Mouse (Mus musculus) spleen, adult 2 months (tissue): ENCODE data around the gene Tubg2. TPM values are rescaled to one million over a fixed set of nuclear protein-coding genes. Genes with fewer than 3 reads are reported as not detected.
"Not testable (repeated sequence)": the region's sequence is repeated elsewhere in the genome, so short reads cannot be mapped to it uniquely, and the experiment has no call there.

Experiments used
- DNase-seq, 2 experiments: peaks; one replicate each; pipeline versions ENCODE4 v3.0.0 to v3.0.0-alpha.2; 2012 to 2021; ENCODE audit warnings: low spot score in 2 of 2, low read depth in 1 of 2
- H3K27ac ChIP-seq: fragments of 200-500 bp; 2 replicates; pipeline ENCODE4 v1.5.1; 2012; ENCODE audit warnings: low read length, inconsistent platforms; ENCODE audit not compliant: insufficient read depth
- H3K27me3 ChIP-seq: fragments of 200-500 bp; 2 replicates; pipeline ENCODE4 v1.6.1; 2012; ENCODE audit warnings: mild to moderate bottlenecking, moderate library complexity, low read length, inconsistent platforms; ENCODE audit not compliant: control insufficient read depth, insufficient read depth
- H3K36me3 ChIP-seq: fragments of 200-500 bp; 2 replicates; pipeline ENCODE4 v1.6.1; 2012; ENCODE audit warnings: mild to moderate bottlenecking, low read length, inconsistent platforms; ENCODE audit not compliant: control insufficient read depth, insufficient read depth
- H3K4me1 ChIP-seq: fragments of 200-500 bp; 2 replicates; pipeline ENCODE4 v1.6.1; 2011; ENCODE audit warnings: inconsistent platforms; ENCODE audit not compliant: control insufficient read depth, insufficient read depth, insufficient read length
- H3K4me3 ChIP-seq: fragments of 200-500 bp; 2 replicates; pipeline ENCODE4 v1.5.1; 2011; ENCODE audit warnings: mild to moderate bottlenecking, inconsistent platforms; ENCODE audit not compliant: insufficient read depth, insufficient read length; ENCODE audit errors: extremely low read depth
- CTCF ChIP-seq: fragments of 200-500 bp; IDR thresholded peaks from 2 replicates; pipeline ENCODE4 v1.5.1; 2011; ENCODE audit warnings: mild to moderate bottlenecking, inconsistent platforms; ENCODE audit not compliant: insufficient read depth, insufficient read length, insufficient replicate concordance; ENCODE audit errors: extremely low read depth
- POLR2A ChIP-seq: fragments of 200-500 bp; IDR thresholded peaks from 2 replicates; pipeline ENCODE4 v1.6.1; 2011; ENCODE audit warnings: low read depth, low read length, inconsistent platforms
- WGBS: fragments of 180-500 bp; shearing (Covaris S2); methylation state at CpG from one replicate; pipeline ENCODE4 v1.1.7; 2018; 5-methylcytosine and 5-hydroxymethylcytosine counted together
- polyA plus RNA-seq: library from polyadenylated mRNA; depleted of rRNA; stranded (reverse); fragments of >200 nt; gene quantifications from 2 replicates; pipeline ENCODE4 v1.2.3, GENCODE M21; 2012

Gene Tubg2
- polyA plus RNA-seq, 1 experiment, result 3.6 TPM

GRCm38 (mm10) chr11:101119131-101119760 lies 36.5 kb upstream of the Tubg2 start:
- no peaks in the 10 kb centered on the region for H3K27me3 ChIP-seq
- DNase-seq, result no peak
- peak overlapping the region; percentile 82 for H3K4me3 ChIP-seq
- WGBS, result 1% methylated on average over 39 of the region's 39 CpGs
- TF ChIP-seq CTCF (no peak), POLR2A (no peak)
- H3K36me3 ChIP-seq, result peaks cover 2% of the 10 kb centered on the region
- peaks cover 21% of the 10 kb centered on the region for H3K4me1 ChIP-seq
- H3K27ac ChIP-seq, result peak overlapping the region; percentile 92

GRCm38 (mm10) chr11:101119761-101120544 lies 35.8 kb upstream of the Tubg2 start, which contains the start of the genes Retreg3 and Tubg1:
TSS of gene Retreg3 (minus strand) at chr11:101119893.
TSS of gene Tubg1 (plus strand) at chr11:101119938.
- DNase-seq, result peak; percentile 98 to 99
- H3K27ac ChIP-seq, result peak within 1 kb of the TSS; percentile 92
- no peaks in the 10 kb centered on the region for H3K27me3 ChIP-seq
- WGBS, result under 1% methylated on average over 61 of the region's 61 CpGs
- peaks cover 2% of the 10 kb centered on the region for H3K36me3 ChIP-seq
- peak within 1 kb of the TSS; percentile 82 for H3K4me3 ChIP-seq
- H3K4me1 ChIP-seq, result peaks cover 18% of the 10 kb centered on the region
- peak; percentile 8; the same call in 1 of the 2 replicates for TF ChIP-seq CTCF
- peak; percentile 89 for TF ChIP-seq POLR2A

DNA sequence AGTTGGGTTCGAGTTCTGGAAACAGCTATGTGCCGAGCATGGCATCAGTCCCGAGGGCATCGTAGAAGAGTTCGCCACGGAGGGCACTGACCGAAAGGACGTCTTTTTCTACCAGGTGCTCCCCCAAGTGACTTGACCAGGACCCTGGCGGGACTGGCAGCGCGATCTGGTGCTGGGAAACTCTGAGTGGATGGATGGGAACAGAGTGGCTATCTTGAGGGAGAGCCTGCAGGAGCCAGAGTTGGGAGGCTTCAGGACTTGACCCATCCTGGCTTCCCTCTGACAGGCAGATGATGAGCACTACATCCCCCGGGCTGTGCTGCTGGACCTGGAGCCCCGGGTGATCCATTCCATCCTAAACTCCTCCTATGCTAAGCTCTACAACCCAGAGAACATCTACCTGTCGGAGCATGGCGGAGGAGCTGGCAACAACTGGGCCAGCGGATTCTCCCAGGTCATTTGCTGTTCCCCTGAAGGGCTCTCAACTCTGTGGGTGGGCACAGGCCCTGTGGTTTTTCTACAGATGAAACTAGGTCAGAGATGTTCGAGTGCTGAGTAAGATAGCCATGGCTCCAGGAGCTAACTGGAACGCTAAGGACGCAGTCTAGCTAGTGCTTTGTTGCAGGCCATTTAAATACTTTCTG lies 35.0 kb upstream of the Tubg2 start:
- 29% methylated on average over 19 of the region's 19 CpGs for WGBS
- Histone ChIP-seq H3K4me3 (peak overlapping the region; percentile 72; the same call in 1 of the 2 replicates), H3K36me3 (peaks cover 2% of the 10 kb centered on the region), H3K4me1 (peaks cover 16% of the 10 kb centered on the region), H3K27me3 (no peaks in the 10 kb centered on the region), H3K27ac (peak overlapping the region; percentile 66; the same call in 1 of the 2 replicates)
- no peak for DNase-seq
- no peak for TF ChIP-seq POLR2A
- no peak for TF ChIP-seq CTCF

GRCm38 (mm10) chr11:101124494-101124893 lies 31.2 kb upstream of the Tubg2 start:
- DNase-seq, result not testable (repeated sequence)
- WGBS, result 93% methylated on average over 8 of the region's 8 CpGs

DNA sequence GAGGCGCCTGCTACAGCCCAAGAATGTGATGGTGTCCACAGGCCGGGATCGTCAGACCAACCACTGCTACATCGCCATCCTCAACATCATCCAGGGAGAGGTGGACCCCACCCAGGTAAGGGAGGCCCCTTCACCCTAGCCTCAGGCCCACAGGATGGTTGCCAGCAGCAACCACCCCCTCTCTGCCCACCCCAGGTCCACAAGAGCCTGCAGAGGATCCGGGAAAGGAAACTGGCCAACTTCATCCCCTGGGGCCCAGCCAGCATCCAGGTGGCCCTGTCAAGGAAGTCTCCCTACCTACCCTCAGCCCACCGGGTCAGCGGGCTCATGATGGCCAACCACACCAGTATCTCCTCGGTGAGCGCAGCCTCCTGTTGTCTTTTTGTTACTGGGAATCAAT lies 30.7 kb upstream of the Tubg2 start:
- not testable (repeated sequence) for DNase-seq, H3K4me3 ChIP-seq
- 97% methylated on average over 9 of the region's 9 CpGs for WGBS

More at GRCm38 (mm10) chr11:101124494-101124893, 31.2 kb upstream of the Tubg2 start:
- H3K27me3 ChIP-seq, H3K4me1 ChIP-seq, H3K27ac ChIP-seq, H3K4me3 ChIP-seq, H3K36me3 ChIP-seq: not testable (repeated sequence)

GRCm38 (mm10) chr11:101127075-101127474 lies 28.6 kb upstream of the Tubg2 start:
- DNase-seq, result no peak
- 100% methylated on average over 1 of the region's 1 CpGs for WGBS
- H3K36me3 ChIP-seq, result peaks cover 8% of the 10 kb centered on the region; the same call in 1 of the 2 replicates
- no peaks in the 10 kb centered on the region for H3K4me1 ChIP-seq
- H3K27me3 ChIP-seq, result no peaks in the 10 kb centered on the region
- TF ChIP-seq POLR2A (no peak), CTCF (no peak)
- no peak overlapping the region for H3K4me3 ChIP-seq
- H3K27ac ChIP-seq, result no peak overlapping the region

More for the DNA sequence above, 30.7 kb upstream of the Tubg2 start:
- H3K27me3 ChIP-seq, H3K36me3 ChIP-seq, H3K27ac ChIP-seq, H3K4me1 ChIP-seq: not testable (repeated sequence)
